Mouse (Mus musculus) small intestine, adult 2 months (tissue): ENCODE measurements around the gene Notch1. TPM values are rescaled to one million over a fixed set of nuclear protein-coding genes. Genes with fewer than 3 reads are reported as not detected.

ENCODE experiments used
- H3K27ac ChIP-seq: fragments of 200-500 bp; 2 replicates; pipeline ENCODE4 v1.5.1; 2012; ENCODE audit warnings: low read depth, low read length, control low read depth, inconsistent platforms; ENCODE audit not compliant: insufficient read depth
- H3K27me3 ChIP-seq: fragments of 200-500 bp; 2 replicates; pipeline ENCODE4 v1.6.1; 2012; ENCODE audit warnings: mild to moderate bottlenecking, moderate library complexity, low read length, inconsistent platforms; ENCODE audit not compliant: control insufficient read depth, insufficient read depth
- H3K36me3 ChIP-seq: fragments of 200-500 bp; 2 replicates; pipeline ENCODE4 v1.6.1; 2012; ENCODE audit warnings: mild to moderate bottlenecking, low read length, control low read depth, inconsistent platforms; ENCODE audit not compliant: control insufficient read depth, insufficient read depth
- H3K4me1 ChIP-seq: fragments of 200-500 bp; 2 replicates; pipeline ENCODE4 v1.6.1; 2012; ENCODE audit warnings: low read length, inconsistent platforms, mixed read lengths; ENCODE audit not compliant: control insufficient read depth, insufficient read depth, insufficient read length
- H3K4me3 ChIP-seq: fragments of 200-500 bp; 2 replicates; pipeline ENCODE4 v1.5.1; 2012; ENCODE audit warnings: low read depth, mild to moderate bottlenecking, control low read depth, inconsistent platforms, low read length, moderate library complexity
- CTCF ChIP-seq: fragments of 200-500 bp; IDR thresholded peaks from 2 replicates; pipeline ENCODE4 v1.5.1; 2012; ENCODE audit warnings: low read depth, mild to moderate bottlenecking, control low read depth, inconsistent platforms, low read length, moderate library complexity, mixed read lengths; ENCODE audit not compliant: insufficient replicate concordance, insufficient read length; ENCODE audit errors: extremely low read depth
- POLR2A ChIP-seq: fragments of 200-500 bp; IDR thresholded peaks from 2 replicates; pipeline ENCODE4 v1.6.1; 2012; ENCODE audit warnings: low read depth, mild to moderate bottlenecking, control low read depth, inconsistent platforms, low read length, moderate library complexity
- WGBS: fragments of 180-500 bp; shearing (Covaris S2); methylation state at CpG from one replicate; pipeline ENCODE4 v1.1.7; 2018; 5-methylcytosine and 5-hydroxymethylcytosine counted together
- polyA plus RNA-seq: library from polyadenylated mRNA; depleted of rRNA; stranded (reverse); fragments of >200 nt; gene quantifications from 2 replicates; pipeline ENCODE4 v1.2.3, GENCODE M21; 2012

Notch1 gene
- polyA plus RNA-seq, 1 experiment: 19.6 TPM

- Histone ChIP-seq H3K27me3 (no peaks in the 10 kb centered on the region), H3K27ac (no peak overlapping the region), H3K4me1 (peaks cover 21% of the 10 kb centered on the region), H3K4me3 (no peak overlapping the region), H3K36me3 (no peaks in the 10 kb centered on the region)
- WGBS: 68% methylated on average over 8 of the region's 8 CpGs
- TF ChIP-seq POLR2A (no peak), CTCF (no peak)
Observed at GRCm38 (mm10) chr2:26543768-26544167, 27.3 kb upstream of the Notch1 start.

- no peak for TF ChIP-seq POLR2A
- TF ChIP-seq CTCF: no peak
- Histone ChIP-seq H3K27me3 (no peaks in the 10 kb centered on the region), H3K36me3 (no peaks in the 10 kb centered on the region), H3K27ac (no peak overlapping the region), H3K4me3 (no peak overlapping the region), H3K4me1 (peaks cover 21% of the 10 kb centered on the region)
- WGBS: 72% methylated on average over 4 of the region's 4 CpGs
Observed at GRCm38 (mm10) chr2:26543155-26543554, 26.7 kb upstream of the Notch1 start.

- H3K36me3 ChIP-seq: no peaks in the 10 kb centered on the region
- H3K4me3 ChIP-seq: no peak overlapping the region
- no peak for TF ChIP-seq CTCF
- TF ChIP-seq POLR2A: no peak
- H3K27ac ChIP-seq: no peak overlapping the region
- H3K4me1 ChIP-seq: peaks cover 14% of the 10 kb centered on the region
- no peaks in the 10 kb centered on the region for H3K27me3 ChIP-seq
- WGBS: 82% methylated on average over 9 of the region's 9 CpGs
Observed at GRCm38 (mm10) chr2:26541258-26541910, 24.9 kb upstream of the Notch1 start.

- no peaks in the 10 kb centered on the region for H3K36me3 ChIP-seq
- TF ChIP-seq POLR2A: no peak
- no peak overlapping the region for H3K27ac ChIP-seq
- WGBS: 77% methylated on average over 7 of the region's 7 CpGs
- H3K27me3 ChIP-seq: no peaks in the 10 kb centered on the region
- peaks cover 14% of the 10 kb centered on the region for H3K4me1 ChIP-seq
- H3K4me3 ChIP-seq: no peak overlapping the region
Observed at GRCm38 (mm10) chr2:26540721-26541120, 24.3 kb upstream of the Notch1 start.

GRCm38 (mm10) chr2:26539516-26539915 is 23.1 kb upstream of the Notch1 start:
- Histone ChIP-seq H3K27me3 (no peaks in the 10 kb centered on the region), H3K4me3 (no peak overlapping the region), H3K4me1 (peaks cover 15% of the 10 kb centered on the region), H3K27ac (no peak overlapping the region), H3K36me3 (no peaks in the 10 kb centered on the region)
- TF ChIP-seq CTCF (no peak), POLR2A (no peak)
- WGBS: 34% methylated on average over 2 of the region's 2 CpGs

GRCm38 (mm10) chr2:26535517-26536045 is 19.1 kb upstream of the Notch1 start:
- H3K36me3 ChIP-seq: no peaks in the 10 kb centered on the region
- no peaks in the 10 kb centered on the region for H3K27me3 ChIP-seq
- H3K27ac ChIP-seq: no peak overlapping the region
- 91% methylated on average over 4 of the region's 4 CpGs for WGBS
- no peak overlapping the region for H3K4me3 ChIP-seq
- TF ChIP-seq CTCF: no peak
- H3K4me1 ChIP-seq: peaks cover 8% of the 10 kb centered on the region

- Histone ChIP-seq H3K4me3 (no peak overlapping the region), H3K27ac (no peak overlapping the region), H3K36me3 (no peaks in the 10 kb centered on the region), H3K27me3 (no peaks in the 10 kb centered on the region), H3K4me1 (peaks cover 5% of the 10 kb centered on the region)
- no peak for TF ChIP-seq POLR2A
- TF ChIP-seq CTCF: no peak
- WGBS: 38% methylated on average over 2 of the region's 2 CpGs
Observed at GRCm38 (mm10) chr2:26534616-26535015, 18.2 kb upstream of the Notch1 start.

- Histone ChIP-seq H3K27ac (no peak overlapping the region), H3K36me3 (no peaks in the 10 kb centered on the region), H3K4me3 (no peak overlapping the region), H3K4me1 (peaks cover 5% of the 10 kb centered on the region), H3K27me3 (no peaks in the 10 kb centered on the region)
- TF ChIP-seq CTCF: no peak
- TF ChIP-seq POLR2A: no peak
- WGBS: 62% methylated on average over 3 of the region's 3 CpGs
Observed at GRCm38 (mm10) chr2:26534161-26534560, 17.7 kb upstream of the Notch1 start.
